Mouse (Mus musculus): ENCODE results near the gene Gm43552. TPM values are rescaled to one million over a fixed set of nuclear protein-coding genes. Genes with fewer than 3 reads are reported as not detected.

Gene Gm43552
- polyA plus RNA-seq, 1 experiment from 2014 or later, result not detected

- no peak for DNase-seq (ENCODE audit: low spot score)
- no peak overlapping the region for H3K27ac ChIP-seq
- WGBS, result 83% methylated on average over 4 of the region's 4 CpGs
- H3K9me3 ChIP-seq (replicated peaks), result no peaks in the 10 kb centered on the region
- no peaks in the 10 kb centered on the region for H3K27me3 ChIP-seq (ENCODE audit: low read depth, poor library complexity, severe bottlenecking)
- no peak overlapping the region for H3K4me3 ChIP-seq
- no peaks in the 10 kb centered on the region for H3K36me3 ChIP-seq
- peaks cover 4% of the 10 kb centered on the region; the same call in 1 of the 2 replicates for H3K4me1 ChIP-seq
Observed at GRCm38 (mm10) chr5:65524831-65525230, 32.2 kb upstream of the Gm43552 start.

GRCm38 (mm10) chr5:65521803-65522202, 29.2 kb upstream of the Gm43552 start:
- Histone ChIP-seq H3K4me1 (peaks cover 4% of the 10 kb centered on the region; the same call in 1 of the 2 replicates), H3K9me3 (replicated peaks) (no peaks in the 10 kb centered on the region), H3K27me3 (ENCODE audit: low read depth, poor library complexity, severe bottlenecking) (no peaks in the 10 kb centered on the region), H3K27ac (no peak overlapping the region), H3K4me3 (no peak overlapping the region), H3K36me3 (no peaks in the 10 kb centered on the region)
- WGBS, result 82% methylated on average over 1 of the region's 1 CpGs
- DNase-seq (ENCODE audit: low spot score), result no peak

GRCm38 (mm10) chr5:65514635-65515278, 22.1 kb upstream of the Gm43552 start:
- Histone ChIP-seq H3K27me3 (ENCODE audit: low read depth, poor library complexity, severe bottlenecking) (no peaks in the 10 kb centered on the region), H3K4me1 (peaks cover 4% of the 10 kb centered on the region; the same call in 1 of the 2 replicates), H3K4me3 (no peak overlapping the region), H3K9me3 (replicated peaks) (no peaks in the 10 kb centered on the region), H3K36me3 (no peaks in the 10 kb centered on the region), H3K27ac (no peak overlapping the region)
- 67% methylated on average over 5 of the region's 5 CpGs for WGBS
- no peak for DNase-seq (ENCODE audit: low spot score)

- Histone ChIP-seq H3K4me3 (no peak overlapping the region), H3K36me3 (no peaks in the 10 kb centered on the region), H3K27me3 (ENCODE audit: low read depth, poor library complexity, severe bottlenecking) (no peaks in the 10 kb centered on the region), H3K9me3 (replicated peaks) (no peaks in the 10 kb centered on the region), H3K4me1 (peaks cover 4% of the 10 kb centered on the region; the same call in 1 of the 2 replicates), H3K27ac (no peak overlapping the region)
- DNase-seq (ENCODE audit: low spot score), result no peak
- WGBS, result 81% methylated on average over 3 of the region's 3 CpGs
Observed at GRCm38 (mm10) chr5:65513506-65513905, 20.9 kb upstream of the Gm43552 start.

GRCm38 (mm10) chr5:65508395-65508794, 15.8 kb upstream of the Gm43552 start:
- H3K4me1 ChIP-seq, result no peaks in the 10 kb centered on the region
- no peaks in the 10 kb centered on the region for H3K27me3 ChIP-seq (ENCODE audit: low read depth, poor library complexity, severe bottlenecking)
- DNase-seq (ENCODE audit: low spot score), result no peak
- H3K4me3 ChIP-seq, result no peak overlapping the region
- no peak overlapping the region for H3K27ac ChIP-seq
- 84% methylated on average over 8 of the region's 8 CpGs for WGBS
- H3K36me3 ChIP-seq, result no peaks in the 10 kb centered on the region
- H3K9me3 ChIP-seq (replicated peaks), result no peaks in the 10 kb centered on the region

GRCm38 (mm10) chr5:65505786-65506185, 13.2 kb upstream of the Gm43552 start:
- no peaks in the 10 kb centered on the region for H3K27me3 ChIP-seq (ENCODE audit: low read depth, poor library complexity, severe bottlenecking)
- H3K27ac ChIP-seq, result no peak overlapping the region
- DNase-seq (ENCODE audit: low spot score), result peak; percentile 37
- H3K36me3 ChIP-seq, result no peaks in the 10 kb centered on the region
- no peaks in the 10 kb centered on the region for H3K4me1 ChIP-seq
- no peak overlapping the region for H3K4me3 ChIP-seq
- no peaks in the 10 kb centered on the region for H3K9me3 ChIP-seq (replicated peaks)
- 11% methylated on average over 8 of the region's 8 CpGs for whole genome bisulfite sequencing

GRCm38 (mm10) chr5:65501407-65501806, 8.8 kb upstream of the Gm43552 start:
- 93% methylated on average over 9 of the region's 9 CpGs for WGBS
- no peak for DNase-seq (ENCODE audit: low spot score)
- no peaks in the 10 kb centered on the region for H3K27me3 ChIP-seq (ENCODE audit: low read depth, poor library complexity, severe bottlenecking)

GRCm38 (mm10) chr5:65500231-65500630, 7.6 kb upstream of the Gm43552 start:
- Histone ChIP-seq H3K27me3 (ENCODE audit: low read depth, poor library complexity, severe bottlenecking) (no peaks in the 10 kb centered on the region), H3K4me1 (no peaks in the 10 kb centered on the region), H3K36me3 (no peaks in the 10 kb centered on the region), H3K27ac (no peak overlapping the region), H3K9me3 (replicated peaks) (no peaks in the 10 kb centered on the region), H3K4me3 (no peak overlapping the region)
- 87% methylated on average over 7 of the region's 7 CpGs for WGBS
- DNase-seq (ENCODE audit: low spot score), result no peak

More at GRCm38 (mm10) chr5:65501407-65501806, 8.8 kb upstream of the Gm43552 start:
- no peaks in the 10 kb centered on the region for H3K9me3 ChIP-seq (replicated peaks)
- no peak overlapping the region for H3K27ac ChIP-seq
- H3K4me3 ChIP-seq, result no peak overlapping the region
- no peaks in the 10 kb centered on the region for H3K36me3 ChIP-seq
- no peaks in the 10 kb centered on the region for H3K4me1 ChIP-seq

- Histone ChIP-seq H3K27ac (peak overlapping the region; percentile 93), H3K4me1 (peaks cover 13% of the 10 kb centered on the region), H3K4me3 (peak overlapping the region; percentile 97), H3K9me3 (replicated peaks) (no peaks in the 10 kb centered on the region), H3K27me3 (ENCODE audit: low read depth, poor library complexity, severe bottlenecking) (peaks cover 5% of the 10 kb centered on the region; the same call in 1 of the 2 replicates), H3K36me3 (no peaks in the 10 kb centered on the region; the same call in 1 of the 2 replicates)
- WGBS, result under 1% methylated on average over 57 of the region's 57 CpGs
- peak; percentile 77 for DNase-seq (ENCODE audit: low spot score)
Observed at GRCm38 (mm10) chr5:65491767-65492715, 592 bp downstream of the Gm43552 start.

GRCm38 (mm10) chr5:65489830-65490229, 2.8 kb downstream of the Gm43552 start:
- DNase-seq (ENCODE audit: low spot score), result no peak
- no peak overlapping the region for H3K27ac ChIP-seq
- 85% methylated on average over 4 of the region's 4 CpGs for WGBS
- peaks cover 5% of the 10 kb centered on the region; the same call in 1 of the 2 replicates for H3K27me3 ChIP-seq (ENCODE audit: low read depth, poor library complexity, severe bottlenecking)
- no peaks in the 10 kb centered on the region for H3K9me3 ChIP-seq (replicated peaks)
- H3K4me3 ChIP-seq, result no peak overlapping the region
- H3K36me3 ChIP-seq, result no peaks in the 10 kb centered on the region; the same call in 1 of the 2 replicates
- H3K4me1 ChIP-seq, result peaks cover 16% of the 10 kb centered on the region

GRCm38 (mm10) chr5:65488725-65489124, 3.9 kb downstream of the Gm43552 start:
- 85% methylated on average over 7 of the region's 7 CpGs for WGBS
- DNase-seq (ENCODE audit: low spot score), result no peak
- Histone ChIP-seq H3K27me3 (ENCODE audit: low read depth, poor library complexity, severe bottlenecking) (peaks cover 5% of the 10 kb centered on the region; the same call in 1 of the 2 replicates), H3K36me3 (no peaks in the 10 kb centered on the region; the same call in 1 of the 2 replicates), H3K9me3 (replicated peaks) (no peaks in the 10 kb centered on the region), H3K27ac (no peak overlapping the region), H3K4me3 (no peak overlapping the region), H3K4me1 (peaks cover 16% of the 10 kb centered on the region)

- peaks cover 5% of the 10 kb centered on the region; the same call in 1 of the 2 replicates for H3K27me3 ChIP-seq (ENCODE audit: low read depth, poor library complexity, severe bottlenecking)
- peaks cover 12% of the 10 kb centered on the region for H3K4me1 ChIP-seq
- H3K9me3 ChIP-seq (replicated peaks), result no peaks in the 10 kb centered on the region
- DNase-seq (ENCODE audit: low spot score), result no peak
- no peaks in the 10 kb centered on the region; the same call in 1 of the 2 replicates for H3K36me3 ChIP-seq
- H3K27ac ChIP-seq, result no peak overlapping the region
- no peak overlapping the region for H3K4me3 ChIP-seq
- 88% methylated on average over 10 of the region's 10 CpGs for WGBS
Observed at GRCm38 (mm10) chr5:65487381-65487780, 5.3 kb downstream of the Gm43552 start.

GRCm38 (mm10) chr5:65486514-65486913, 6.1 kb downstream of the Gm43552 start:
- H3K4me3 ChIP-seq, result no peak overlapping the region
- peaks cover 5% of the 10 kb centered on the region; the same call in 1 of the 2 replicates for H3K27me3 ChIP-seq (ENCODE audit: low read depth, poor library complexity, severe bottlenecking)
- WGBS, result 92% methylated on average over 2 of the region's 2 CpGs
- peaks cover 7% of the 10 kb centered on the region for H3K4me1 ChIP-seq
- no peaks in the 10 kb centered on the region for H3K9me3 ChIP-seq (replicated peaks)
- no peak for DNase-seq (ENCODE audit: low spot score)
- H3K36me3 ChIP-seq, result no peaks in the 10 kb centered on the region; the same call in 1 of the 2 replicates
- H3K27ac ChIP-seq, result no peak overlapping the region

Measured in limb, embryonic 10.5 days (tissue).